Mouse (Mus musculus) Muller cell, postnatal 12 days (primary cell): ENCODE data around the gene Dlg5.

Experiments used
- DNase-seq: peaks from one replicate; pipeline ENCODE4 v3.0.0-alpha.2; 2015; ENCODE audit errors: inconsistent ontology term

Dlg5 gene

GRCm38 (mm10) chr14:24245177-24246081, at the start of gene Dlg5:
TSS of gene Dlg5 (minus strand) at chr14:24245920.
- peak; percentile 74 for DNase-seq

- DNase-seq = no peak
Measured at GRCm38 (mm10) chr14:24293631-24294030, 47.9 kb upstream of the Dlg5 start.

- no peak for DNase-seq
Measured at GRCm38 (mm10) chr14:24292914-24293313, 47.2 kb upstream of the Dlg5 start, which contains the start of gene E330034G19Rik. TSS of gene E330034G19Rik (plus strand) at chr14:24293214.

GRCm38 (mm10) chr14:24290726-24291125, 45.0 kb upstream of the Dlg5 start:
- no peak for DNase-seq

- no peak for DNase-seq
Measured at GRCm38 (mm10) chr14:24286136-24286535, 40.4 kb upstream of the Dlg5 start.

GRCm38 (mm10) chr14:24282276-24282675, 36.6 kb upstream of the Dlg5 start:
- DNase-seq = no peak

GRCm38 (mm10) chr14:24281278-24281677, 35.6 kb upstream of the Dlg5 start:
- DNase-seq = no peak

- DNase-seq = peak; percentile 33
Measured at GRCm38 (mm10) chr14:24275534-24275933, 29.8 kb upstream of the Dlg5 start.

GRCm38 (mm10) chr14:24273575-24273974, 27.9 kb upstream of the Dlg5 start:
- peak; percentile 33 for DNase-seq

- DNase-seq = peak; percentile 44
Measured at GRCm38 (mm10) chr14:24269571-24269970, 23.9 kb upstream of the Dlg5 start.

- DNase-seq = no peak
Measured at GRCm38 (mm10) chr14:24262915-24263314, 17.2 kb upstream of the Dlg5 start.

- no peak for DNase-seq
Measured at GRCm38 (mm10) chr14:24262382-24262781, 16.7 kb upstream of the Dlg5 start.

GRCm38 (mm10) chr14:24260391-24260790, 14.7 kb upstream of the Dlg5 start:
- no peak for DNase-seq

- no peak for DNase-seq
Measured at GRCm38 (mm10) chr14:24255956-24256355, 10.2 kb upstream of the Dlg5 start.

GRCm38 (mm10) chr14:24253611-24254202, 8.0 kb upstream of the Dlg5 start:
- no peak for DNase-seq

- DNase-seq = no peak
Measured at GRCm38 (mm10) chr14:24251326-24251725, 5.6 kb upstream of the Dlg5 start.

- no peak for DNase-seq
Measured at GRCm38 (mm10) chr14:24249926-24250325, 4.2 kb upstream of the Dlg5 start.

- DNase-seq = peak; percentile 36
Measured at GRCm38 (mm10) chr14:24244330-24245176, 1.2 kb downstream of the Dlg5 start.

GRCm38 (mm10) chr14:24242016-24242415, 3.7 kb downstream of the Dlg5 start:
- no peak for DNase-seq

GRCm38 (mm10) chr14:24240831-24241230, 4.9 kb downstream of the Dlg5 start:
- no peak for DNase-seq

- no peak for DNase-seq
Measured at GRCm38 (mm10) chr14:24239651-24240050, 6.1 kb downstream of the Dlg5 start.

- DNase-seq = no peak
Measured at GRCm38 (mm10) chr14:24235954-24236353, 9.8 kb downstream of the Dlg5 start.
